Mouse (Mus musculus) c-Kit-positive CD71-positive TER-119-positive erythroid progenitor cells, embryonic 14.5 days (primary cell): ENCODE measurements around the gene Npcd.

Source experiments
- DNase-seq: peaks from one replicate; pipeline ENCODE4 v3.0.0-alpha.2; 2013; ENCODE audit warnings: low spot score

Gene Npcd

DNA sequence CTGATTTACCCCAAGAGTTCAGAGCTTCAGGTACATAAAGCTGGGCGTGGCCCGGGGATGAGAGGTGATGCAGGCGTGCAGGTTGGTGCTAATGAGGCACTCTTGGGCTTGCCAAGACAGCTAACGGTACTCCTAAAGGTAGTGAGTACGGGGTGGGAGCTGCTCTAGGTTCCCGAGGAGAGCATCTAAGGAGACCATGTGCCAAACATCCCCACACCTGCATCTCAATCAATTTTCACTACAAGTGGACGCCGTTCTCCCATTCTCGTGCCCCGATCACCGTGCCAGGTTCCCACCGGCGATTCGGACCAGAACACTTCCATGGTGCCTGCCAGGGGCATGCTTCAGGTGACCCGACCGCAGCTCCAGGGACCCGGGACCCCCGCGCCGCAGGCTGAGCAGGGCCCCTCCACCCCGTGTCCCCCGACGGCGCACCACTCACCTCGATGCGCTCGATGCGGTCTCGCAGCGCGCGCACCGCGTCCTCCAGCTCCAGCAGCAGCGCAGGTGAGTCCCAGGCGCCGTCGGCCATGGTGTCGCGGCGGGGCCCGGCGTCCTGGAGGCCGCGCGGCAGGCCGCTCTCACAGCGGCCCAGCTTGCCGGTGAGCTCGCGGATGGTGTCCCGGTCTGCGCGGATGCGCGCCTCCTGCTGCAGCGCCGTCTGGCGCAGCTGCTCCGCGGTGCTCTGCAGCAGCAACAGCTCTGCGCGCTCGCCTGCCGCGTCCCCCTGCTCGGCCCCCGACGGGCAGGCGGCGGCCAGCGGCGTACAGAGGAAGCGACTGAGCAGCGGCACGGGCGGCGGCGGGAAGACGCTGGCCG, 30.3 kb downstream of the Npcd start:
- no peak for DNase-seq

DNA sequence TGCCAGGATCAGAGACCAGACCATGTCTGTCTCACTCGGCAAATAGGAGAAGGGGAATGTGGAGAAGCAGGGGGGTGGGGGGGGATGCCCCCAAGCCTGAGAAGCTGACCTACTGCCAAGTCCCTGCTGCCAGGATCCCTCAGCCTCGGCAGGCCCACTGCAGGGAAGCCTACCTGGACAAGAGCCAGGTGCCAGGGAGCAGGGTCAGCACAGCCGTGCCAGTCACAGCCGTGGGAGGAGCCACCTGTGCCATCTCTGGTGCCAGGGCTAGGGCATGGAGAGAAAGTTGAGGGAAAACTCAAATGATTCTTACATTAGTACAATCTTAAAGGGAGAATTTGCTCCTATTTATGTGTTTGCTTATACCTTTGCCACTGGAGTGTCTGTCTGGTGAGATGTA, 31.7 kb downstream of the Npcd start:
- no peak for DNase-seq

DNA sequence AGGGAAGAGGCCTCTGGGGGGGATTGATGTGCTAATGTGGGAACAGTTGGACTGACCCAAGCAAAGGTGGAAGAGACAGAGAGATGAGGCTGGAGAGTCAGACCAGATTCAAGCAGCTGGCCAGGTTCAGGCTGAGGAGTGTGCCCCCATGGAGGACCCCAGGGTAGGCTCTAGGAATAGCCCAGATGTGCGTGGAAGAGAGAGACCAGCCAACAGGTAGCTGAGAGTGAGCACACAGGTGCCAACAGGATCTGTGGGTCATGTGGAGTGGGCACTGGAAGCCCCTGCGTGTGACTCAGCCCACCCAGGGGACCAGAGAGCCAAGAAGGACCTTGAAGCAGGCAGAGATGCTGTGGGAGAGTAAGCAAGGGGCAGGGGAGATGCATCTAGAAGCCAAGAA, 32.4 kb downstream of the Npcd start:
- no peak for DNase-seq

DNA sequence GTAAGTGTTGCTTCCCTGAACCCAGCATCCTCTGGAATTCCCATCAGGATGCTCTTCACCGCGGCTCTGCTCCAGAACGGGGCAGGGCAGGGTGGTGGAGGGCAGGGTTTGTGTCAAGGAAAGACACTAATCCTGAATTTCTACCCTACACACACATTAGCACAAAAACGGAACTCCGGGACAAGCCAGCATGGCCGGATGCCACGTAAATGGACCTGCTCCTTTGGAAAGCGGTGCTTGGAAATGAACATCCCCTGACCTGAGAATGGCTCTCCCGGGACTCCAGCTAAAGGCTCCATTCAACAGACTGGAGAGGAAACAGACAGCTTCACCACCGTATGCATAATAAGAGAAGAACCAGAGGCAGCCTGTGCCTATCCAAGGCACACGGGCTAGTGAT, 33.3 kb downstream of the Npcd start:
- no peak for DNase-seq

DNA sequence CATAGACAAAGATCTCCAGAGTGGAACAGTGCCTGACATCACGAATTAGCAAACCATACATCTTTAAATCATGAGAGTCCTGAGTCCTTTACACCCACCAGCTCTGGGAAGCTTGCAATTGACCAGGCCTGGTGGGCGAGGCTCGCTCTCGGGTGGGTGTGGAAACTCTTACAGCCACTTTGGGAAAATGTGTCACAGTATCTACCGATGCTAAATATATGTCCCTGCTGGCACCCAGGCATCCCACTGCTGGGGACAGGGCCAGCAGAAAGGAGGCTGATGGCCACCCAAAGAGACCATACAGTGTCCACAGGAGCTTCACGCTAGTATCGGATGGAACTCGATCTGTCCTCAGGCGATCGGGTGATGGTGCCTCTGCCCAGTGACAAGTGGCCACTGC, 35.4 kb downstream of the Npcd start:
- DNase-seq: no peak

DNA sequence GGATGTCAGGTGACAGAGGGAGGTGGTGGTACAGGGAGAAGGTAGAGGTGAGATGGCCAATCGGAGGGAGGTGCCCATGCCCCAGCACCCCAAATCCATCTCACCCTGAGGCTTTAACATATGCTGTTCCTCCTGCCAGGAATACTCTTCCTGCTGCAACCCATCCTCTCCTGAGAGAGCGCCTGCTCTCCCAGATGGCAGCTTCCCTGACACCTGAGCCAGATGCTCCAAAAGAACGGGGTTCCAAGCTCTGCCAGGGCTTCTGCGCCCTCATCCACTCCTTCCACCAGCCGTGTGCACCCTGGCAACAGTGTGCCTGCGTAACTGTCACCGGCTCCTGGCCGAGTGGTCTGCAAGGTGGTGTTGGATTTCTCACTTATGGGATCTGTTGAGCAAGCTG, 36.4 kb downstream of the Npcd start:
- no peak for DNase-seq

DNA sequence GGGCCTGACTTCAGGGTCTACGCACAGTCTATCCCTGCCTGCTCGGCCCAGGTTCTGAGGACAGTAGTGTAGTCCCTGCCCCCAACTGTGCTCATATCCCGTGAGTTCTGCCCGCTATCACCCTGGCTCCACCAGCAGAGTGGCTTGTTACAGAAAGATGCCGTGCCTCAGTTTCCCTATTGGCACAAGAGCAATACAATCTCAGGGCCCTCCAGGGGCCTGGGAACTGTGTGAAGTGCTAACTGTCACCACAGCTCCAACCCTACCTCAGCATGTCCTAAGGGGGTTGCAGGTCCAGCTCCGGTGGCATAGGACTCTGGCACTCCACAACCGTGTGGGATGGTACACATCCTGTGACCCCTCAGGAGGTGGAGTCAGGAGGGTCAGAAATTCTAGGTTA, 36.9 kb downstream of the Npcd start:
- DNase-seq: no peak

DNA sequence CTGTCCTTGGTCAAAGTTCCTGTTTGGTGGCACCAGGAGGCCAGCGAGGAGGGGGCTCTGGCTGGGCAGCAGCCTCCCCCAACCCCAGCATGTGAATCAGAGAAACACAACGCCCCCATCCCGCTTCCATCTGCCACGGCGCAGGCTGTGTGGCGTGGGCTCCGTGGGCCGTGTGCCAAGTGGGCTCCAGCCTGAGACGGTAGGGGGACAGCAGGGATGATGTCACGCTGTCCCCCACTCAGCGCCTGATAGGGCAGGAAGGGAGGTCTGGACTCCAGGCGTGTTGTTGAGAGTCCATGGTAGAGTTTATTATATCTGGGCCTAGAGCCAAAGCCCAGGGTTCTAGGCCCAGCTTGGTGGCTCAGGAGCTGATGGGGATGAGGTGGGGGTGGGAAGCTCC, 37.8 kb downstream of the Npcd start:
- DNase-seq: no peak

DNA sequence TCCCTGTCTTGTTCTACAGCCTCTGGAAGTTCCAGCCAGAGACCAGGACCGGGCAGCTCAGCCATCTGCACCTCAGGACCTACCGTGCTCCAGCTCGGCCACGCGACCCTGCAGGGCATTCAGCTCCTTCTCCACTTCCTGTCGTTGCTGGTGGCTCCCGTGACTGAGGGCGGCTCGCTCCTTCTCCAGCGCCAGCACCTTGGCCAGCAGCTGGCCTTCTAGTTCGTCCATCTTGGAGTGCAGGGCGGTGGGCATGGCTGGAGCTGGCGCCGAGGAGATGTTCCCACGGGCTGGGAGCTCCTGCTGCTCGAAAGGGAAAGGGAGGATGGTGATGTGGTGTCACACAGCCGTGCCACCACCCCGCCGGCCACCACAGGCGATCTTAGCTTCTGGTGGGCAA, 39.9 kb downstream of the Npcd start:
- DNase-seq: no peak

DNA sequence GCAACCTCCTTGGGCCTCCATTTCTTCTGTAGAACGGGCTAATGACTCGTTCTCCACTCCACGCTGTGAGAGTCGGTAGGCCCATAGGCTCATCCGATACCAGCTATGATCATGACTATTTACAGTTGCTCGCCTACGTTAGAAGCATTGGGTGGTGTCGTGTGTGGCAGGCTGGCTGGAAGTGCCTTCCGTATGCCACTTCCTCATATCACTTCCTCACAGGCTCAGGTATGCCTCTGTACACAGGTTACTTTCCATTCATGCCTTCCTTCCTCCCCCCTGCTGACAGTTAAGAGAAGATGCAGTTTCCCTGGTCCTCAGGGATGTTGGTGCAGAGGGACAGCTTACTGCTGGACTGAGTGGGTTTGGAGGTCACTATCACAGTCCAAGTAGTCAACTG, 41.0 kb downstream of the Npcd start:
- DNase-seq: no peak

DNA sequence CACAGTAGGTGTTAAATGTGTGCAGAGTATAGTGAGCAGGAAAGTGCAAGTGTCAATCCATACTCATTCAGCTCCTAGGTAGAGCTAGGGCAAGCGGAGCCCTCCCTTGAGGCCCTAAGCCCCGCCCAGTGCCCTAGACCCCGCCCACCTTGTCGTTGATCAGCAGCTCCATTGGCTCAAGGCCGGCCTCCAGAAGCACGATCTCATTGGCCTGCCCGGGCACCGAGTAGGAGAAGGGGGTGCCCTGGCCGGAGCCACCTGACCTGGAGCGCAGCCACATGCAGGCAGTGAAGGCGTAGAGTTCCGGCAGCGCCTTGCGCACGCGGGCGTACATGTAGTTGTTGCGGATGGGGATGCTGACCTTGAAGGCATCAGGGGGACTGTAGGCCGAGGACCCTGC, 41.6 kb downstream of the Npcd start:
- no peak for DNase-seq

DNA sequence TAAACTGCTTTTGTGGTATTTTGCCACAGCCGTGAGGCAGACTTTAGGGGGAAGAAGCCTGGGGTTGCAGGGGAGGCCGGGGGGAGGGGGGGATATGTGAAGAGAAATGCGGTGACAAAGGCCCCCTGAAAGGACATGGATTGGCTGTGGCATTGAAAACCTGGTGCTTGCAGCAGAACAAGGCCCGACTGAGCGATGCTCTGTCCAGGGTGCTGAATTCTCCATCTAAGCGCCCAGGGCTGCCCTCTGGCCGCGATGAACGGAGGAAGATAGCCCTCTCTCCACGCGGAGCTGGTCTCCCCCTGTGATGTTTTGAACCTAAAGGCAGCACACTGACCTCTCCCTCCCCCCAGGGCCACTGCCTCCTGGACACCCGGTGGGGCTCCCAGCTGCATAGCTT, 42.5 kb downstream of the Npcd start:
- DNase-seq: peak; percentile 44

DNA sequence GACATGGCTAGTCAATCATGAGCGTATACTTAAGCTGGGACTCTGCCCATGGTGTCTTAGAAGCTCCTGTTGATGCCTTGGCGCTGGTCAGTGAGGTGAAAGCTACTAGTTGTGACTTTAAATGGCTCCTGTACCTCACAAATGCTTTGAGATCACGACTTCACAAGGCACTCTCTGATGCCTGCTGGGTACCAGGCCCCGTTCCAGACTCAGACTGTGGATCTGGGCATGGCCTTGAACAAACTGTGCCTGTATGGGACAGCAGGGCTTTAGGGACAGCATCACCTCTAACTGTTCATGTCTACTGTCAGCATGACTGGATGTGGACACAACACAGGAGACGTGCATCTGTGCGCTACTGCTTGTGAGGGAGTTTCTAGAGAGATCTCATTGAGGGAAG, 43.1 kb downstream of the Npcd start:
- no peak for DNase-seq

DNA sequence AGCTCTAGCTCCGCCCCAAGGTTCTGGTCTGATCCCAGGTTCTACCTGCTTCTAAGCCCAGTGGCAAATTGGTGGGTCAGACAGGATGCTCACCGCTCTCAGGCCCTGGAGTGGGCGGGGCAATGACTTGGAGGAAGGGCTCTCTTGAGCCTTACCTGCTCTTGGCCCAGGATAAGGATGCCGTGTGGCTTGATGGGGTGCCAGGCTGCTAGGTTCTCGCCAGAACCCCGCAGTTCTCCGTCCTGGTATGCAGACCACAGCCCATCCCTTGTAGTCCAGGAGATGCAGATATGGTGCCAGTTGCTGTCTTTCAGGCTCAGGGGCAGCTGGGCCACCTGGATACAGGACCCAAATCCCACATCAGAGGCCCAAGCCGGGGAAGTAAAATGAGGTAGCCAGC, 43.9 kb downstream of the Npcd start:
- no peak for DNase-seq

DNA sequence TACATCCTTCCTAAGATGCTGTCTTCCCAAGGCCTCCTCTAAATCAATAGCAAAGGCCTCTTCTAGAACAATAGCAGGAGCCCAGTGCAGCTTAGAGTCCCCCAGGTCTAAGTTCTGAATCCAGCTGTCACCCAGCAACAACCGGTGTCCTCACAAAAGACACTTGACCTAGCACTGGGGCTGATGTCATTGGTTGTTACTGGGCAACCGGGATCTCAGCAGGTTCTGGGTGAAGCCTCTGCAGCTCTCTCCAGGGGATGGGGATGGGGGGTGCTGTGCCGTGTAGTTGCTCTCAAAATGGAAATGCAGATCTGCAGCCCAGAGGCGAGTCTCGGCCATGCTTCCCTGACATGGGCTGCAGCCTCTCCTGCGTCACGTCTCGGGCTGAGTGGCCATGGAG, 46.2 kb downstream of the Npcd start:
- DNase-seq: no peak

DNA sequence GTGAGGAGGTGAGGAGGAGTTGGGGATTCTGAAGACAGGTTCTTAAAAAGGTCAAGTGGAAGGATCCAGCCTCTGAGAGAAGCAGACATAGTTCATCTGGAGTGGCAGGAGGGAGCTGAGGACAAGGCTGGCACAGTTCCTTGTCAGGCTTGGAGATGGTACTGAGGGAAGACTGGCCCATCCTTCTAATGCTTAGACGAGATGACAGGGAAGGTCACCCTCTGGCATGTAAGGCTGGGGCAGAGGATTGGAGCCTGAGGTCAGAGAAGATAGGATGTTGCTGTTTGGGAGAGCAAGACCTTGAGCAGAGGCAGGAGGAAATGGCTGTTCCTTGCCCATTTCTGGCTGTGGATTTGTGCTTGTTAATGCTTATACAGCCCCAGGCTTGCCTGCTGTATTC, 49.0 kb downstream of the Npcd start:
- DNase-seq: no peak

DNA sequence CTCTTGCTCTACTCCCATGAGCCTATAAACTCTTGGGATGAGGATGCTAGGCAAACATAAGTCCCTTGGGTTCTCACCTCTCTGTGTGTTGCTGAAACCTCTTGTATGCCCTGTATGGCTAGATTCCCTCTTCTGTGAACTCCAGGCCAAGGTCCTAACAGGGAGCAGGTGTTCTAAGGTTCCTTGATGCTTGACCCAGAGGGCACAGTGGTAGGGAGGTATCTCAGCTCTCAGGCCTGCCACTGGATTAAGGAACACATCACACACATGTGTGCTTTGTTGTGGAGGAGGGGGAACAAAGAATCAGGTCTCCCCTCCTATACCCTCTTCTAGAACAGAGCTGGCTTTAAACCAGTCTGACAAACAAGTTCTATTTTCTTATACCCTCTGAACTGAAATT, 56.3 kb downstream of the Npcd start, which contains the start of gene Dnal4:
TSS of gene Dnal4 (minus strand) at position 101 of the 400 bp plus-strand sequence.
- no peak for DNase-seq

DNA sequence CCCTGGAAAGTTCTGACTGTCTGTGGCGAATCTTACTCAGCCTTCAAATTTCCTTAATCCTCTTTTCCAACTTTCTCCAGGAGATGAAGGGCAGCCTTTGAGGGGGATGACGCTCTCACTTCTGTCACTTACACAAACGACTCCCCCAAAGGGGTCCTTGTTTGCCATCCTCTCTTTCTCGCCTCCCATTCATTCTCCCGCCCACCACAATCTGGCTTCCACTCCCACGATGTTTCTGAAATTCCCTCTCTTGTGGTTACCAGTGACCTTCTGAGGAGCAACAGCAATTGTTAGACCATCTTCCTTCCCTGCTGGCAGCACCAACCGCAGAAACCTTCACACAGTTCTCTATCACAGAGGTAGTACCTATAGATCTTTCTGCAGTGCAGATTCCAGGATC, 58.4 kb downstream of the Npcd start:
- DNase-seq: no peak

DNA sequence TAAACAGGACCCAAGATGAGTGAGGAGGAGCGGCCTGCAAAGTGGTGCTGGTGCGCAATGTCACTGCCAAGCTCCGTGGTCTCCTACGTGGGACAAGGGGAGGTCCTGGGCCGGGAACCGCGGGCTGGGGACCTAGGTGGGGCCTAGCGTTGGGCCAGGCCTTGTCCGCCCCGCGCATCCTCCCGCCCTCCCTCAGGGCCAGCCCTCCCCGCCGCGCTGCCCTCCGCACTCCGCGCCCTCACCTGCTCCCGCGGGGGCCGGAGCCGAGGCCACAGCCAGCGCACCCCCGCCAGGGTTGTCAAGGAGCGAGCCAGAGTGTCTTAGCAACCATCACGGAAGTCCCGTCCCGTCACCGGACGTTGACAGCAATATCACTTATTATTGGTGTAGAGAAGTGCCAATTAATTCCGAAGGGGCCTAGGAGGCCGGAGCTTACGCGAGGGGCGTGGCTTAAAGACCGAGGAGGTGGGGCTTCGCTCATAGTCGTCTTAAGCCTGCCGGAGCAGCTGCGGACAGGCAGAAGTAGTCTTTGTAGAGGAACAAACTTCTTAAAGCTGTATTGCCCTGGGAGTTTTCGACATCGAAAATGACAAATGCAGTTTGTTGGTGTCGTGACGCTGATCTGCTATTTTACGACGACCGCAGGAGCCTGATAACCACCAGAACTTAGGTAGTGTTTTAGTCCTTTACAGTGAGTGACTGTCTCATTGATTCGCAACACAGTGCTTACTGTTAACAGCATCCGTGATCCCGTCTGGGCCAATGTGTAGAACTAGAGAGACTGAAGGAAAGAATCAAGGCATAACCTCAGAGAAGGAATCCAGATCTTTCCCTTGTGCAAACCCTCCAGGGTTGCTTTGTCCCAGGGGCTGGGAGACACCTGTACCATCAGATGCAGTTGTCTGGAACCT, 59.7 kb downstream of the Npcd start:
- peak; percentile 96 for DNase-seq

DNA sequence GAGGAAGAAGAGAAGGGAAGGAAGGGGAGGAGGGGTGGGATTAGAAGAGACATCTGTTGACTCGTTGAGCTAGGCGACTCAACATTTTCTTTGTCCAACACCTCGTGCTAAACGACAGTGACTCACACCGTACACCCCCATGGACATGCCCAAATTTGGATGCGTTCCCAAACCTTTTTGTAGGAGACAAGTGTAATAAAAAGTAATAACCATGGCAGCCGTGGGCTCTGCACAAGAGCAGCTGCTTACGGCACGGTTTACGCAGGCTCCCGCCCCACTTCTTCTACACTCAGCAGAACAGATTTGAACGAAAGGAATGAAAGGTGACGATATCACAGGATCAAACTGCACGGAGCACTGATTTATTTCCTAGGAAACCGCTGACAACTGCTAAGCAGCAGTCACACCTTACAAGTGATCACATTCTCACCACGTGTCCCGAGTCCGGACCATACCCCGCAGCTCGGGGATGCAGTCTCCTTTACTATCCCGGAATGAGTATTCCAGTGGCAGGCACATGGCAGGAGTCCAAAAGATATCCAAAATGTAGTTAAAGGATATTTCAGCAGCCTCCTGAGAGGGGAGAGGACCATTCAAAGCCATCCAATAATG, 63.3 kb downstream of the Npcd start:
- no peak for DNase-seq

DNA sequence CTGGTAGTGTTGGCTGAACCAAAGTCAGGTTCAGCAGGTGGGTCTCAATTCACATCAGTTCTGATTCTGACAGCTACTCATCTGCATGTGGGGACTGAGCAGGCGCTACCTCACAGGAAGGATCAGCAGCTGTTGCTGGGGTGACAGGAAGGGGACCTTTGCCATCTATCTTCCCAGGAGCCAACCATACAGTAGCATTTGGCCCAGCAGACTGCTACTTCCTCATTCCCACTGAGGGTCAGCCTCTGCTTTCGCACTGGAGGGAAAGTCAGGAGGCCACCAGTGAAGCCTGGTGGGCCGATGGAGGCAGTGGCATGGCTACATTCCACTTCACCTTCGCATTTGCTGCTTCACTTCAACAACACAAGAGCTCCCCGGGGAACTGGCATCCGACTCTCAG, 65.7 kb downstream of the Npcd start:
- DNase-seq: no peak

DNA sequence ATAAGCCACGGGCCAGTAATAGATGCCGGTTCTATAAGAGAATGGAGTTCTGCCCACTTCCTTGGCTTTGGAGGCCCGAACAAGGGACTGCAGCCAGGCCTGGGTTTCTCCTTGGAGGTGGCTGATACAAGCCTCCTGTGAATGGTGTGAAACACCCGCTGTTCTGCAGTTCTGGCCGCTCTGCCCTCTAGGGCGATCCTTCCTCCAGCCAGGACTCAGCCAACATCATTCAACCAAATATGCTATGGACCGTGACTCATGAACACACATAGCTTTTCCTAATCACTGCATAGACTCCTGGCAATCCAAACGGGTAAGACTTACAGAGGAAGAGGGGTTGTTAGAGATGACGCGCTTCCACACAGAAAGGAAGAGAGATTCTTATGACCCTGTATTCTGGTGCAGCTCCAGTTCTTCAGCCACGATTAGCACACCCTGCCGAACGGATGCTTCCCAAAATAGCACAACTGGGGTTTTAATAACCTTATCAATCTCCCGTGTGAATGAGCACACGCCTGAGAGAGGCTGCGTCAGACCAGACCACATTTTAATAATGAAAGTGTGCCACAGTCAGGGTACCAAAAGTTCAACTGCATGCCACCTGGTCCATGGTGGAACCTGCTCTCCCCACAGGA, 66.6 kb downstream of the Npcd start:
- DNase-seq: no peak
